Mouse (Mus musculus) heart, embryonic 14.5 days (tissue): Measurements from ENCODE around the gene Exoc3l. TPM values are rescaled to one million over a fixed set of nuclear protein-coding genes. Genes with fewer than 3 reads are reported as not detected.

Experiments
- ATAC-seq: fragments of 200-750 bp; cut with Nextera tagmentation; 2 replicates; pipeline ENCODE4 v1.8.0; 2017; ENCODE audit warnings: low read depth, moderate TSS enrichment; ENCODE audit not compliant: insufficient number of reproducible peaks, insufficient read depth, low FRiP score
- H3K27ac ChIP-seq, 2 experiments: fragments of 200-500 bp in 1 of 2; fragments of 300-500 bp in 1 of 2; sonication (generic) in 1 of 2; replicated peaks in 1 of 2; 2 replicates each; pipeline ENCODE4 v1.5.1; 2012 to 2014; ENCODE audit warnings: low read depth in 2 of 2, low read length in 2 of 2, control low read depth in 1 of 2, mild to moderate bottlenecking in 1 of 2, mixed read lengths in 1 of 2; ENCODE audit not compliant: control insufficient read depth in 1 of 2, insufficient read depth in 1 of 2
- H3K27me3 ChIP-seq: fragments of 300-500 bp; sonication (generic); 2 replicates; pipeline ENCODE4 v1.6.1; 2014; ENCODE audit warnings: mild to moderate bottlenecking, low read length, control low read depth; ENCODE audit not compliant: control insufficient read depth, insufficient read depth
- H3K36me3 ChIP-seq: fragments of 300-500 bp; sonication (generic); 2 replicates; pipeline ENCODE4 v1.6.1; 2014; ENCODE audit warnings: mild to moderate bottlenecking, control low read depth, low read length, mixed read lengths; ENCODE audit not compliant: control insufficient read depth, insufficient read depth
- H3K4me1 ChIP-seq, 2 experiments: fragments of 200-500 bp in 1 of 2; fragments of 300-500 bp in 1 of 2; sonication (generic) in 1 of 2; 2 replicates each; pipeline ENCODE4 v1.6.1; 2012 to 2014; ENCODE audit warnings: low read length in 2 of 2, control low read depth in 1 of 2, mixed read lengths in 1 of 2; ENCODE audit not compliant: control insufficient read depth in 2 of 2, insufficient read depth in 2 of 2
- H3K4me2 ChIP-seq: fragments of 300-500 bp; sonication (generic); 2 replicates; pipeline ENCODE4 v1.6.1; 2014; ENCODE audit warnings: mild to moderate bottlenecking, low read length
- H3K4me3 ChIP-seq, 2 experiments: fragments of 200-500 bp in 1 of 2; fragments of 300-500 bp in 1 of 2; sonication (generic) in 1 of 2; 2 replicates each; pipeline ENCODE4 v1.5.1; 2012 to 2014; ENCODE audit warnings: low read length in 2 of 2, mild to moderate bottlenecking in 2 of 2, control low read depth in 1 of 2, low read depth in 1 of 2, moderate library complexity in 1 of 2; ENCODE audit not compliant: control insufficient read depth in 1 of 2, insufficient read depth in 1 of 2
- H3K9ac ChIP-seq: fragments of 300-500 bp; sonication (generic); 2 replicates; pipeline ENCODE4 v1.6.1; 2014; ENCODE audit warnings: mild to moderate bottlenecking, low read length
- H3K9me3 ChIP-seq: fragments of 300-500 bp; sonication (generic); 2 replicates; pipeline ENCODE4 v1.6.1; 2016; ENCODE audit warnings: low read length, control low read depth; ENCODE audit not compliant: control insufficient read depth
- WGBS: fragments of 180-500 bp; shearing (Covaris S2); extraction: QIAGEN DNeasy Blood & Tissue Kit; methylation state at CpG from one replicate; pipeline ENCODE4 v1.1.7; 2014; 5-methylcytosine and 5-hydroxymethylcytosine counted together
- polyA plus RNA-seq: library from polyadenylated mRNA; unstranded; fragments of >200 nt; fragmentation: Nextera tagmentation; extraction: Ambion mirVana; gene quantifications from 2 replicates; pipeline ENCODE4 v1.2.1, GENCODE M21; 2014

Exoc3l gene
- polyA plus RNA-seq, 1 experiment from 2014 or later: 14.7 TPM

DNA sequence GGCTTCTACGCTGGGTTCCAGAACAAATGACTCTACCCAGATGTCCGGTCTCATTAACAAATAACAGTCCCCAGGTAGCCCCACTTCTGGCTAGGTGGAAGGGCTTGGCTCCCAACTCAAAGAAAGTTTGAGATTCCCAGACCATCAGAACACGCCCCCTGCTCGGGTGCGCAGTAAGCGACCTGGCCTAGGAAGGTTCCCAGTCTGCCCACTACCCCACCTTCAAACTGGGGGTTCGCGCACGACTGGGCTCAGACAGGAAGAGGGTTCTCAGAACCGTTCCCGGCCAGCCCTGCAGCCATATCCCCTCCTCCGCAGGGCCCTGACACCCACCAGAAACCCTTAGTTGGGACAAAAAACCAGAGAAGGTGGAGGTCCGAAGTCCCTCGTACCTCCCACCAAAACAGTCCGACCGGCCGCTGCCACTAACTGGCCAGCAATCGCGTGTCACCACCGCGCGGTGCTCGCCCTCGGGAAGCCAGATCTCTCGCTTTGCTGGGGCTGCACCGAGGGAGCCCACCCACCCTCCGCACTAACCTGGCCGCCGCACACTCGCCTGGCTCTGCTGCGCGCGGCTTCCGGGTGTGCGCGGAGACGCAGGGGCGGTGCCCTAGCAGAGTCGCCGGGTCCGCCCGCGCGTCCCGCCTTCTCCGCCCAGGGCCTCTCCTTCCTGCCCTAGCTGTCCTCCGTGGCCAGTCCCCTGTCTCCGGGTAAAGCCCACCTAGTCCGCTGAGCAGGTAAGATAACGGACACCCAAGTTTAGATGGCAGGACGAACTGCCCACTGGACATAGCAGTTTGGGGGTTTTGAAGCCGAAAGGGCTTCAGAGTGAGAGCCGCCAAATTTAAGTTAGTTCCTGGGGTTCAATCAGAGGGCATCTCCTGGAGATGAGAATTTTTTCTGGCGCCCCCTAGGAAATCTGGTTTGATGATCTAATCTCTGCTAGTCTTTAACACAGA is 31.6 kb downstream of the Exoc3l start, which contains the start of the genes Tradd and Fbxl8:
TSS of gene Tradd (minus strand) at position 586 of the 959 bp plus-strand sequence.
TSS of gene Fbxl8 (plus strand) at position 625 of the 959 bp plus-strand sequence.
- 2% methylated on average over 54 of the region's 54 CpGs for WGBS
- Histone ChIP-seq H3K27me3 (peaks cover 41% of the 10 kb centered on the region), H3K27ac (no peak within 1 kb of the TSS), H3K4me1 (peaks cover 8 to 30% of the 10 kb centered on the region in 2 experiments; a peak in 3 of 4 replicates), H3K4me2 (peak within 1 kb of the TSS; percentile 95), H3K4me3 (peak within 1 kb of the TSS; percentile 59 to 76), H3K9me3 (0 out of 2 replicates have a peak, but pooled peaks cover 3% of the 10 kb centered on the region), H3K36me3 (no peaks in the 10 kb centered on the region), H3K9ac (peak within 1 kb of the TSS; percentile 80)
- peak; percentile 76 for ATAC-seq

GRCm38 (mm10) chr8:105263244-105263912 is 32.5 kb downstream of the Exoc3l start:
- ATAC-seq: no peak
- 40% methylated on average over 16 of the region's 16 CpGs for WGBS
- peaks cover 4 to 31% of the 10 kb centered on the region in 2 experiments; a peak in 3 of 4 replicates for H3K4me1 ChIP-seq
- no peak overlapping the region for H3K9ac ChIP-seq
- no peaks in the 10 kb centered on the region for H3K36me3 ChIP-seq
- H3K4me3 ChIP-seq: peak overlapping the region in 1 of 2 experiments; percentile 59; a peak in 1 of 4 replicates
- no peak overlapping the region for H3K27ac ChIP-seq
- H3K4me2 ChIP-seq: peak overlapping the region; percentile 95
- H3K9me3 ChIP-seq: 0 out of 2 replicates have a peak, but pooled peaks cover 3% of the 10 kb centered on the region
- H3K27me3 ChIP-seq: peaks cover 38% of the 10 kb centered on the region

- H3K27me3 ChIP-seq: peaks cover 30% of the 10 kb centered on the region
- H3K4me1 ChIP-seq: peaks cover 2 to 27% of the 10 kb centered on the region in 2 experiments; a peak in 3 of 4 replicates
- no peak for ATAC-seq
- 79% methylated on average over 12 of the region's 12 CpGs for WGBS
- H3K9ac ChIP-seq: no peak overlapping the region
- H3K9me3 ChIP-seq: 0 out of 2 replicates have a peak, but pooled peaks cover 3% of the 10 kb centered on the region
- H3K4me2 ChIP-seq: no peak overlapping the region
- no peak overlapping the region for H3K4me3 ChIP-seq
- H3K27ac ChIP-seq: no peak overlapping the region
- no peaks in the 10 kb centered on the region for H3K36me3 ChIP-seq
Measured at GRCm38 (mm10) chr8:105261326-105261980, 34.4 kb downstream of the Exoc3l start.

- Histone ChIP-seq H3K9me3 (0 out of 2 replicates have a peak, but pooled peaks cover 3% of the 10 kb centered on the region), H3K4me2 (no peak overlapping the region), H3K4me3 (no peak overlapping the region), H3K27me3 (peaks cover 29% of the 10 kb centered on the region), H3K36me3 (no peaks in the 10 kb centered on the region), H3K27ac (no peak overlapping the region), H3K9ac (no peak overlapping the region), H3K4me1 (peaks cover 2 to 27% of the 10 kb centered on the region in 2 experiments; a peak in 3 of 4 replicates)
- ATAC-seq: no peak
- 65% methylated on average over 7 of the region's 7 CpGs for WGBS
Measured at GRCm38 (mm10) chr8:105260371-105261099, 35.4 kb downstream of the Exoc3l start.

- peak; percentile 11; the same call in 1 of the 2 replicates for ATAC-seq
- WGBS: 4% methylated on average over 30 of the region's 30 CpGs
- Histone ChIP-seq H3K9me3 (0 out of 2 replicates have a peak, but pooled peaks cover 3% of the 10 kb centered on the region), H3K27ac (no peak overlapping the region), H3K4me1 (peaks cover 6 to 26% of the 10 kb centered on the region in 2 experiments), H3K36me3 (no peaks in the 10 kb centered on the region), H3K4me3 (peak overlapping the region; percentile 27 to 40), H3K27me3 (peaks cover 32% of the 10 kb centered on the region), H3K4me2 (peak overlapping the region; percentile 92), H3K9ac (peak overlapping the region; percentile 45; the same call in 1 of the 2 replicates)
Measured at GRCm38 (mm10) chr8:105259721-105260320, 36.1 kb downstream of the Exoc3l start.

GRCm38 (mm10) chr8:105258911-105259720 is 36.8 kb downstream of the Exoc3l start:
- H3K27me3 ChIP-seq: peaks cover 32% of the 10 kb centered on the region
- peaks cover 8 to 28% of the 10 kb centered on the region in 2 experiments for H3K4me1 ChIP-seq
- peak overlapping the region; percentile 45; the same call in 1 of the 2 replicates for H3K9ac ChIP-seq
- 0 out of 2 replicates have a peak, but pooled peaks have one; percentile 4 for ATAC-seq
- peak overlapping the region; percentile 27 to 40 for H3K4me3 ChIP-seq
- H3K9me3 ChIP-seq: 0 out of 2 replicates have a peak, but pooled peaks cover 3% of the 10 kb centered on the region
- no peak overlapping the region for H3K27ac ChIP-seq
- no peaks in the 10 kb centered on the region for H3K36me3 ChIP-seq
- WGBS: 4% methylated on average over 55 of the region's 55 CpGs
- H3K4me2 ChIP-seq: peak overlapping the region; percentile 92
